Mouse (Mus musculus) E14TG2a.4 (cell line): ENCODE measurements around the gene Commd6.

Experiments used
- CTCF ChIP-seq: conservative IDR thresholded peaks from 2 replicates; pipeline ENCODE4 v1.5.1; 2014; ENCODE audit warnings: low read length
- NANOG ChIP-seq: IDR thresholded peaks from 2 replicates; pipeline ENCODE4 v1.6.1; 2014; ENCODE audit warnings: borderline replicate concordance, low read length, mixed read lengths
- POU5F1 ChIP-seq: IDR thresholded peaks from 2 replicates; pipeline ENCODE4 v1.6.1; 2014; ENCODE audit warnings: low read length, borderline replicate concordance

GRCm38 (mm10) chr14:101650551-101650950 lies 10.1 kb upstream of the Commd6 start:
- TF ChIP-seq CTCF (no peak), POU5F1 (no peak), NANOG (no peak)
